Mouse (Mus musculus): Measurements from ENCODE around the gene Rere.

GRCm38 (mm10) chr4:150465759-150466158 lies 184.3 kb downstream of the Rere start:
- TF ChIP-seq CTCF (IDR thresholded peaks at IDR 0.05) (peak; percentile 90), EP300 (IDR thresholded peaks at IDR 0.05) (no peak)

Data from lung, postnatal 0 days (tissue).